Mouse (Mus musculus) G1E (cell line): Measurements from ENCODE around the gene Olfr907. TPM values are rescaled to one million over a fixed set of nuclear protein-coding genes. Genes with fewer than 3 reads are reported as not detected.

Experiments used
- ATAC-seq: 2 replicates; pipeline ENCODE4 v1.8.0; 2016; ENCODE audit warnings: mild to moderate bottlenecking; ENCODE audit not compliant: insufficient number of reproducible peaks, poor library complexity, low FRiP score, severe bottlenecking; ENCODE audit errors: extremely low read depth
- DNase-seq: peaks from one replicate; pipeline ENCODE4 v3.0.0; 2012; ENCODE audit warnings: low spot score
- H3K27me3 ChIP-seq: 2 replicates; pipeline ENCODE4 v1.6.1; 2012; ENCODE audit warnings: mild to moderate bottlenecking, low read length, inconsistent platforms; ENCODE audit not compliant: insufficient read depth
- H3K36me3 ChIP-seq: replicated peaks from 2 replicates; pipeline ENCODE3; 2012; ENCODE audit warnings: mild to moderate bottlenecking, inconsistent platforms
- H3K4me1 ChIP-seq: 2 replicates; pipeline ENCODE4 v1.6.1; 2012; ENCODE audit warnings: low read depth, low read length, inconsistent platforms, mixed read lengths; ENCODE audit not compliant: insufficient read depth
- H3K4me3 ChIP-seq: 2 replicates; pipeline ENCODE4 v1.5.1; 2012; ENCODE audit warnings: low read depth, mild to moderate bottlenecking, inconsistent platforms, low read length, moderate library complexity, mixed read lengths
- H3K9me3 ChIP-seq: replicated peaks from 2 replicates; pipeline ENCODE4 v1.6.1; 2012; ENCODE audit warnings: inconsistent platforms
- CTCF ChIP-seq: IDR thresholded peaks from 2 replicates; pipeline ENCODE4 v1.5.1; 2012; ENCODE audit warnings: low read depth, low read length, inconsistent platforms, mixed read lengths
- GATA1 ChIP-seq: IDR thresholded peaks from 2 replicates; pipeline ENCODE4 v1.6.1; 2012; ENCODE audit warnings: borderline replicate concordance, low read length, inconsistent platforms, mixed read lengths
- GATA2 ChIP-seq: IDR thresholded peaks from 2 replicates; pipeline ENCODE4 v1.6.1; 2012; ENCODE audit warnings: low read depth, low read length, inconsistent platforms, borderline replicate concordance
- POLR2AphosphoS5 ChIP-seq: IDR thresholded peaks from 2 replicates; pipeline ENCODE4 v1.6.1; 2012; ENCODE audit warnings: low read depth, low read length, inconsistent platforms; ENCODE audit not compliant: insufficient replicate concordance
- TAL1 ChIP-seq: conservative IDR thresholded peaks from 2 replicates; pipeline ENCODE4 v1.6.1; 2012; ENCODE audit warnings: low read depth, low read length, inconsistent platforms, mixed read lengths
- polyA plus RNA-seq: library from polyadenylated mRNA; stranded (reverse); fragments of >175 nt; gene quantifications from 2 replicates; pipeline ENCODE4 v1.2.3, GENCODE M21; 2012
- total RNA-seq, 2 experiments: library from RNA; stranded (forward) in 1 of 2; stranded (reverse) in 1 of 2; fragments of 200-1000 nt in 1 of 2; fragments of >200 nt in 1 of 2; fragmentation: Nextera tagmentation in 1 of 2; gene quantifications; 2 replicates each; pipeline ENCODE4 v1.2.3; 2014 to 2017

The Olfr907 gene
- total and polyA plus RNA-seq, 3 experiments = 0.05 TPM; not detected in 2

GRCm38 (mm10) chr9:38521280-38521679 is 25.7 kb downstream of the Olfr907 start, which contains the start of gene Olfr911-ps1:
Olfr911-ps1 (plus strand) TSS chr9:38521580.
- TF ChIP-seq GATA1 (no peak), CTCF (no peak), GATA2 (no peak), POLR2AphosphoS5 (no peak), TAL1 (no peak)
- no peaks in the 10 kb centered on the region for H3K4me1 ChIP-seq
- DNase-seq (no peak), ATAC-seq (no peak)
- no peaks in the 10 kb centered on the region for H3K27me3 ChIP-seq
- no peaks in the 10 kb centered on the region for H3K9me3 ChIP-seq
- no peak within 1 kb of the TSS for H3K4me3 ChIP-seq
- H3K36me3 ChIP-seq = no peaks in the 10 kb centered on the region

DNA sequence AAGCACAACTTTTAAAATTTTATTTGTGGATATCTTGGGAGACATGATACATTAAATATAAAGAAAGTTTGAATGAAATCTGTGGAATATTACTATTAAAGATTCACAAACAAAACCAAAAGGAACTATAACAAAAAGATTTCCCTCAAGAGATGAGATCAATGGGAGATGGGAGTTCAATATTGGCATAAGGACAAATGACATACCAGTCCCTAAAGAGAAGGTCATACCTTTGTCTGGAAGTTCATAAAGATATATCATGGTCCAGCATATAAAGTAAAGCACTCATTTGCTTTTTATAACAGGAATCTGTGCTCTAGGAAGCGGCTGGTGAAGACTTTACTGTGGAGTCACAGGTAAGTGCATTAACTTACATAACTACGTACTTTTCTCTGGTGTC is 41.9 kb downstream of the Olfr907 start, which contains the start of gene Olfr910:
Olfr910 (plus strand) TSS at position 301 of the 400 bp plus-strand sequence.
- TF ChIP-seq POLR2AphosphoS5 (no peak), GATA1 (no peak), GATA2 (no peak), CTCF (no peak), TAL1 (no peak)
- Histone ChIP-seq H3K9me3 (no peaks in the 10 kb centered on the region), H3K27me3 (no peaks in the 10 kb centered on the region), H3K36me3 (no peaks in the 10 kb centered on the region), H3K4me3 (no peak within 1 kb of the TSS), H3K4me1 (no peaks in the 10 kb centered on the region)
- DNase-seq (no peak), ATAC-seq (no peak)

Other genes with a start within 250 kb of the Olfr907 start
Only the 20 nearest of the 23 such genes appear.
- gene Olfr896-ps1, start 204.7 kb upstream of the Olfr907 start, total RNA-seq (2014; fragmentation: Nextera tagmentation) = not detected in 2 replicates
- gene Olfr896-ps1, start 204.7 kb upstream of the Olfr907 start, total RNA-seq (2017) = 0.06 TPM in 1 of 2 replicates, not detected in the other
- not detected in 2 replicates for gene Olfr896-ps1, start 204.7 kb upstream of the Olfr907 start, polyA plus RNA-seq
- gene Olfr25, start 166.7 kb upstream of the Olfr907 start, total RNA-seq (2014; fragmentation: Nextera tagmentation) = not detected in 2 replicates
- gene Olfr25, start 166.7 kb upstream of the Olfr907 start, total RNA-seq (2017) = 0.06 TPM in 1 of 2 replicates, not detected in the other
- not detected in 2 replicates for gene Olfr25, start 166.7 kb upstream of the Olfr907 start, polyA plus RNA-seq
- not detected in 2 replicates for gene Olfr898, start 147.4 kb upstream of the Olfr907 start, total RNA-seq (2014; fragmentation: Nextera tagmentation)
- not detected in 2 replicates for gene Olfr898, start 147.4 kb upstream of the Olfr907 start, total RNA-seq (2017)
- gene Olfr898, start 147.4 kb upstream of the Olfr907 start, polyA plus RNA-seq = not detected in 2 replicates
- gene Olfr250, start 128.9 kb upstream of the Olfr907 start, total RNA-seq (2014; fragmentation: Nextera tagmentation) = not detected in 2 replicates
- gene Olfr250, start 128.9 kb upstream of the Olfr907 start, total RNA-seq (2017) = not detected in 2 replicates
- gene Olfr250, start 128.9 kb upstream of the Olfr907 start, polyA plus RNA-seq = not detected in 2 replicates
- gene Olfr251, start 118.7 kb upstream of the Olfr907 start, total RNA-seq (2014; fragmentation: Nextera tagmentation) = not detected in 2 replicates
- not detected in 2 replicates for gene Olfr251, start 118.7 kb upstream of the Olfr907 start, total RNA-seq (2017)
- gene Olfr251, start 118.7 kb upstream of the Olfr907 start, polyA plus RNA-seq = not detected in 2 replicates
- gene Olfr147, start 94.1 kb upstream of the Olfr907 start, total RNA-seq (2014; fragmentation: Nextera tagmentation) = not detected in 2 replicates
- 0.16 TPM in 1 of 2 replicates, not detected in the other for gene Olfr147, start 94.1 kb upstream of the Olfr907 start, total RNA-seq (2017)
- gene Olfr147, start 94.1 kb upstream of the Olfr907 start, polyA plus RNA-seq = not detected in 2 replicates
- not detected in 2 replicates for gene Olfr901, start 66.3 kb upstream of the Olfr907 start, total RNA-seq (2014; fragmentation: Nextera tagmentation)
- not detected in 2 replicates for gene Olfr901, start 66.3 kb upstream of the Olfr907 start, total RNA-seq (2017)
- gene Olfr901, start 66.3 kb upstream of the Olfr907 start, polyA plus RNA-seq = not detected in 2 replicates
- not detected in 2 replicates for gene Olfr902, start 48.1 kb upstream of the Olfr907 start, total RNA-seq (2014; fragmentation: Nextera tagmentation)
- gene Olfr902, start 48.1 kb upstream of the Olfr907 start, total RNA-seq (2017) = not detected in 2 replicates
- not detected in 2 replicates for gene Olfr902, start 48.1 kb upstream of the Olfr907 start, polyA plus RNA-seq
- not detected in 2 replicates for gene Olfr904, start 32.7 kb upstream of the Olfr907 start, total RNA-seq (2014; fragmentation: Nextera tagmentation)
- under 0.01 TPM in 1 of 2 replicates, not detected in the other for gene Olfr904, start 32.7 kb upstream of the Olfr907 start, total RNA-seq (2017)
- gene Olfr904, start 32.7 kb upstream of the Olfr907 start, polyA plus RNA-seq = not detected in 2 replicates
- not detected in 2 replicates for gene Olfr905, start 24.7 kb upstream of the Olfr907 start, total RNA-seq (2014; fragmentation: Nextera tagmentation)
- gene Olfr905, start 24.7 kb upstream of the Olfr907 start, total RNA-seq (2017) = 0.11 and 0.12 TPM in 2 replicates
- not detected in 2 replicates for gene Olfr905, start 24.7 kb upstream of the Olfr907 start, polyA plus RNA-seq
- gene Olfr906, start 8.7 kb upstream of the Olfr907 start, total RNA-seq (2014; fragmentation: Nextera tagmentation) = not detected in 2 replicates
- 0.12 TPM in 1 of 2 replicates, not detected in the other for gene Olfr906, start 8.7 kb upstream of the Olfr907 start, total RNA-seq (2017)
- gene Olfr906, start 8.7 kb upstream of the Olfr907 start, polyA plus RNA-seq = not detected in 2 replicates
- gene Olfr911-ps1, start 25.8 kb downstream of the Olfr907 start, total RNA-seq (2014; fragmentation: Nextera tagmentation) = not detected in 2 replicates
- 0.06 and 0.27 TPM in 2 replicates for gene Olfr911-ps1, start 25.8 kb downstream of the Olfr907 start, total RNA-seq (2017)
- not detected in 2 replicates for gene Olfr911-ps1, start 25.8 kb downstream of the Olfr907 start, polyA plus RNA-seq
- gene Olfr910, start 42.0 kb downstream of the Olfr907 start, total RNA-seq (2014; fragmentation: Nextera tagmentation) = not detected in 2 replicates
- 0.11 and 0.12 TPM in 2 replicates for gene Olfr910, start 42.0 kb downstream of the Olfr907 start, total RNA-seq (2017)
- gene Olfr910, start 42.0 kb downstream of the Olfr907 start, polyA plus RNA-seq = not detected in 2 replicates
- gene Olfr912, start 84.4 kb downstream of the Olfr907 start, total RNA-seq (2014; fragmentation: Nextera tagmentation) = not detected in 2 replicates
- 0.05 and 0.06 TPM in 2 replicates for gene Olfr912, start 84.4 kb downstream of the Olfr907 start, total RNA-seq (2017)
- gene Olfr912, start 84.4 kb downstream of the Olfr907 start, polyA plus RNA-seq = not detected in 2 replicates
- gene Olfr913, start 97.0 kb downstream of the Olfr907 start, total RNA-seq (2014; fragmentation: Nextera tagmentation) = not detected in 2 replicates
- gene Olfr913, start 97.0 kb downstream of the Olfr907 start, total RNA-seq (2017) = 0.11 and 0.12 TPM in 2 replicates
- not detected in 2 replicates for gene Olfr913, start 97.0 kb downstream of the Olfr907 start, polyA plus RNA-seq
- not detected in 2 replicates for gene Olfr914, start 109.3 kb downstream of the Olfr907 start, total RNA-seq (2014; fragmentation: Nextera tagmentation)
- 0.05 and 0.76 TPM in 2 replicates for gene Olfr914, start 109.3 kb downstream of the Olfr907 start, total RNA-seq (2017)
- not detected in 2 replicates for gene Olfr914, start 109.3 kb downstream of the Olfr907 start, polyA plus RNA-seq
- not detected in 2 replicates for gene Olfr916, start 164.1 kb downstream of the Olfr907 start, total RNA-seq (2014; fragmentation: Nextera tagmentation)
- 0.16 TPM in 1 of 2 replicates, not detected in the other for gene Olfr916, start 164.1 kb downstream of the Olfr907 start, total RNA-seq (2017)
- gene Olfr916, start 164.1 kb downstream of the Olfr907 start, polyA plus RNA-seq = not detected in 2 replicates
- not detected in 2 replicates for gene Olfr917, start 170.0 kb downstream of the Olfr907 start, total RNA-seq (2014; fragmentation: Nextera tagmentation)
- 0.41 TPM in 1 of 2 replicates, not detected in the other for gene Olfr917, start 170.0 kb downstream of the Olfr907 start, total RNA-seq (2017)
- not detected in 2 replicates for gene Olfr917, start 170.0 kb downstream of the Olfr907 start, polyA plus RNA-seq
- gene Olfr918, start 178.8 kb downstream of the Olfr907 start, total RNA-seq (2014; fragmentation: Nextera tagmentation) = not detected in 2 replicates
- gene Olfr918, start 178.8 kb downstream of the Olfr907 start, total RNA-seq (2017) = 0.11 and 0.17 TPM in 2 replicates
- not detected in 2 replicates for gene Olfr918, start 178.8 kb downstream of the Olfr907 start, polyA plus RNA-seq
- not detected in 2 replicates for gene Olfr919, start 207.9 kb downstream of the Olfr907 start, total RNA-seq (2014; fragmentation: Nextera tagmentation)
- not detected in 2 replicates for gene Olfr919, start 207.9 kb downstream of the Olfr907 start, total RNA-seq (2017)
- not detected in 2 replicates for gene Olfr919, start 207.9 kb downstream of the Olfr907 start, polyA plus RNA-seq